Mouse (Mus musculus): ENCODE measurements around the gene E130114P18Rik.

DNA sequence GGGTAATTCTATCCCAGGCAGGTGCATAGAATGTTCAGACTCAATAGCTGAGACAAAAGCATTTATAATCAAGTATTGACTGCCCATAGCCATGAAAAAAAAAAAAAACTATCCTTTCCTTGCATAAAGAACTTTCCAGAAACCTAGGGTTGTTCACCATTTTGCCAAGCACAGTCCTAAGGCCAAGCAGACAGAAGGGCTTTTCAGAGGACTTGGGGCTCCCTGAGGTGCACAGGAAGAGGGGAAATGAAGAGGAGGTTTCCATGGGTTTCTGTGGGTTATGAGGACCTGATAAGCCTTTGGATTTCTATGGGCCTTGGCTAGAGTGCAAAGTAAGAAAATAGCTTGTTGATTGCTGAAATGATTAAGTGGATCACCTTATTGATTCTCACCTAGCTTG is 107.5 kb downstream of the E130114P18Rik start:
- TF ChIP-seq CTCF (IDR thresholded peaks at IDR 0.05; ENCODE audit: control insufficient read depth, insufficient read depth, insufficient replicate concordance, low read depth, low read length) (no peak), POLR2A (IDR thresholded peaks at IDR 0.05; ENCODE audit: control insufficient read depth, low read depth, low read length) (no peak)
